Mouse (Mus musculus) telencephalon, adult 2 months (tissue): ENCODE measurements around the gene Gm28048.

ENCODE experiments used
- DNase-seq: peaks from one replicate; pipeline ENCODE4 v3.0.0-alpha.2; 2011; ENCODE audit warnings: low read depth, low spot score

The Gm28048 gene

DNA sequence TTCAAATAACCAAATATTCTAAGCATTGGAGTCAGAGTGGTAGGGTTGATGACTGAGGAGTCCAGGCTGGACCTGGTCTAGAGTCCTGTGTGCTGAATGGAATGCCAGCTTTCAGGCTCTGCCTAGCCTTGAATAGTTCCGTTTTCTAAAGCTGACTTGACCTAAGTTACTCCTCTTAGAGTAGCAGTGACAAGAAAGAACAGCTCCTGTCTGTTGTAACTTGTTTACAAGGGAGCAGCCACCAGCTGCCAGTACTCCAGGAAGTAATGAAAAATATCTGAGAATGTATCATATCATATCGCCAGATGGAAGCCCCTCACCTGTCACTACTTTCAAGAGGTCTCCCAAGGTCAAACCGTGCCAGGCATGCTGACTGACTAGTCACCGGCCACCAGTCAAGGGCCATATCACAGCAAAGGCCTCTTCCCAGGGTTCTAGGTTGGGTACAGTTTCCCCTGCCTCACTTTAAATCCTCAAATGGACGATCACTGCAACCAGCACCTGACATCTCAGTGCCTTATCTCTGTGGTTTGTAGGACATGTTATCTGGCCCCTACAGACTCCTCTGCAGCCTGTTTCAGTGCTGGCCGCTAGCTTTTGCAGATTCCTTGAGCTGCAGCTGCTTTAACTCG is 172.3 kb downstream of the Gm28048 start:
- no peak for DNase-seq

DNA sequence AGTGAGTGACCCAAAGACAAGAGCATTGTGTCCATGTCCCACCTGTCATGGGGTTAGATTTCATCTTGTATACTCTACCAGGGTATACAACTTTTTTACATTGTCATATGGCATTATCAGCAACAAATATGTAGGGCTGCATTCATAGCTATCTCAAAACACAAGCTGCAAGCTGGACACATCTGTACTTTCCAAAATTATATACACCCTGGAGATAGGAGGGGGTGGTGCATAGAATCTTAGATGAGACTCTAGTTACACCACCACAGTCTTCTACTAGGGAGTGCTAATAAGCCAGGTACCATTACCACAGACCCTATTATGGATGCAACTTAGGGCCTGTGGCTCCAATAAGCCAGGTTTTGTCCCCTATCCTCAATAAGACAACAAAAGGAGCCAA is 173.8 kb downstream of the Gm28048 start:
- DNase-seq = no peak

GRCm38 (mm10) chr11:22805171-22805570 is 176.7 kb downstream of the Gm28048 start:
- no peak for DNase-seq

GRCm38 (mm10) chr11:22799987-22800424 is 181.9 kb downstream of the Gm28048 start:
- no peak for DNase-seq

DNA sequence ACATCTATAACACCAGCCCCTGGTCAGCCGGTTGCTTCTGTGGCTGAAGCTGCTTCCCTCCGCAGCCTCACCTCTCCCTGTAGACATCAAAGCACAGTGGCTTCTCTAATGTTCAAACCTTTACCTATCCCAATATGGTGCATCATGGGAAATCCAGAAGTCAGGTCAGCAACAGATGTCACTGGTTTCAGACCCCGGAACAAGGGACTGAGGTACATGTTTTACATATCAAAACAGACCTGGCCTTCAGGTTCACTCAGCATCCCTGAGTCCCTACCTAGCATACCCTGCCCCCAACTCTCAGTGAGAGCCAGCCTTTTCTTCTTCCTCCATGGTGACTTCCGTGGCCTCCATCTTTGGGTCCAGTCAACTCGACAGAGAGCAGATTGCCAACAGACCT is 183.0 kb downstream of the Gm28048 start:
- no peak for DNase-seq

GRCm38 (mm10) chr11:22794734-22795133 is 187.2 kb downstream of the Gm28048 start:
- no peak for DNase-seq

DNA sequence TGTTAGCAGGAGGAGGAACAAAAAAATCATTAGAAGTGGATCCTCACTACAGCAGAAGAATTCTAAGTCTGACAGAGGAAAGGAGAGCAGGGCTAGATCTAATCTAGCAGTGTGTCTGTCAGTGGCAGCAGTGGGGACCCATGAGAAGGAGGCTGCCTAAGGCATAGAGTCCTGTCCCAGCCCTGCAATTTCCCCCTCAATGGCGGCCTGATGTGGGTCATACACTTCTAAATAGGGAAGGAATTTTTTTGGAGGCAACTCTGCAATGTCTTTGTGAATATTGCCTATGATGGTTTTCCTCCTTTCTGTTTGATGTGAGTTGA is 188.0 kb downstream of the Gm28048 start:
- DNase-seq = no peak

- DNase-seq = no peak
These were observed 188.6 kb downstream of the Gm28048 start for GRCm38 (mm10) chr11:22793176-22793880.

- no peak for DNase-seq
These were observed 189.7 kb downstream of the Gm28048 start for GRCm38 (mm10) chr11:22792149-22792548.

- DNase-seq = no peak
These were observed 190.2 kb downstream of the Gm28048 start for GRCm38 (mm10) chr11:22791726-22792125.

GRCm38 (mm10) chr11:22787833-22788232 is 194.1 kb downstream of the Gm28048 start:
- DNase-seq = no peak
